Mouse (Mus musculus) MEL (cell line): ENCODE measurements at regions not wholly inside any gene's neighbourhood (a gene's known extent, or its start where the extent isn't known, plus 50 kb on each side); places are given as distances from the start of the nearest gene placed in this dataset.

Source experiments
- E2F4 ChIP-seq: IDR thresholded peaks from 2 replicates; pipeline ENCODE4 v1.6.1; 2011; ENCODE audit warnings: low read depth, low read length, improper control_type of control experiment, borderline replicate concordance
- MAX ChIP-seq: IDR thresholded peaks from 2 replicates; pipeline ENCODE4 v1.6.1; 2011; ENCODE audit warnings: low read length, improper control_type of control experiment

GRCm38 (mm10) chr19:15342229-15342628, 604.9 kb downstream of the Psat1 start:
- TF ChIP-seq E2F4, result no peak
- no peak for TF ChIP-seq MAX
